Mouse (Mus musculus) forebrain, embryonic 11.5 days (tissue): Measurements from ENCODE around the gene Hamp. TPM values are rescaled to one million over a fixed set of nuclear protein-coding genes. Genes with fewer than 3 reads are reported as not detected.

ENCODE experiments used
- ATAC-seq: fragments of 200-750 bp; cut with Nextera tagmentation; replicated peaks from 2 replicates; pipeline ENCODE4 v1.8.0; 2017; ENCODE audit warnings: moderate TSS enrichment; ENCODE audit not compliant: low FRiP score
- DNase-seq: peaks from one replicate; pipeline ENCODE4 v3.0.0-alpha.2; 2017; ENCODE audit warnings: low spot score
- H3K27ac ChIP-seq: fragments of 300-500 bp; sonication (generic); 2 replicates; pipeline ENCODE4 v1.5.1; 2014; ENCODE audit warnings: low read depth, low read length
- H3K27me3 ChIP-seq: fragments of 300-500 bp; sonication (generic); 2 replicates; pipeline ENCODE4 v1.6.1; 2014; ENCODE audit warnings: mild to moderate bottlenecking, low read length, mixed read lengths; ENCODE audit not compliant: control insufficient read depth, insufficient read depth
- H3K36me3 ChIP-seq: fragments of 300-500 bp; sonication (generic); 2 replicates; pipeline ENCODE4 v1.6.1; 2014; ENCODE audit warnings: mild to moderate bottlenecking, low read length, moderate library complexity, mixed read lengths; ENCODE audit not compliant: control insufficient read depth, insufficient read depth
- H3K4me1 ChIP-seq: fragments of 300-500 bp; sonication (generic); replicated peaks from 2 replicates; pipeline ENCODE4 v1.6.1; 2014; ENCODE audit warnings: low read length, mixed read lengths; ENCODE audit not compliant: control insufficient read depth, insufficient read depth
- H3K4me2 ChIP-seq: fragments of 300-500 bp; sonication (generic); 2 replicates; pipeline ENCODE4 v1.6.1; 2014; ENCODE audit warnings: low read depth, mild to moderate bottlenecking, low read length, moderate library complexity, mixed read lengths; ENCODE audit not compliant: severe bottlenecking
- H3K4me3 ChIP-seq: fragments of 300-500 bp; sonication (generic); 2 replicates; pipeline ENCODE4 v1.5.1; 2014; ENCODE audit warnings: low read depth, low read length
- H3K9ac ChIP-seq: fragments of 300-500 bp; sonication (generic); 2 replicates; pipeline ENCODE4 v1.6.1; 2014; ENCODE audit warnings: low read length
- H3K9me3 ChIP-seq: fragments of 300-500 bp; sonication (generic); 2 replicates; pipeline ENCODE4 v1.6.1; 2016; ENCODE audit warnings: low read length, mixed read lengths; ENCODE audit not compliant: control insufficient read depth
- WGBS: fragments of 180-500 bp; shearing (Covaris S2); extraction: QIAGEN DNeasy Blood & Tissue Kit; methylation state at CpG from one replicate; pipeline ENCODE4 v1.1.7; 2014; 5-methylcytosine and 5-hydroxymethylcytosine counted together
- polyA plus RNA-seq: library from polyadenylated mRNA; unstranded; fragments of >200 nt; fragmentation: Nextera tagmentation; extraction: Ambion mirVana; gene quantifications from 2 replicates; pipeline ENCODE4 v1.2.1, GENCODE M21; 2014

The Hamp gene
- polyA plus RNA-seq, 1 experiment from 2014 or later: not detected

- 92% methylated on average over 15 of the region's 15 CpGs for WGBS
Observed at GRCm38 (mm10) chr7:30971901-30972300, 28.1 kb upstream of the Hamp start.

GRCm38 (mm10) chr7:30969174-30969573, 25.3 kb upstream of the Hamp start:
- no peak for DNase-seq
- no peaks in the 10 kb centered on the region for H3K9me3 ChIP-seq
- H3K27ac ChIP-seq: no peak overlapping the region
- H3K4me2 ChIP-seq: no peak overlapping the region
- no peak for ATAC-seq
- 91% methylated on average over 4 of the region's 4 CpGs for WGBS
- H3K4me1 ChIP-seq: peaks cover 4% of the 10 kb centered on the region; the same call in 1 of the 2 replicates
- no peaks in the 10 kb centered on the region; the same call in 1 of the 2 replicates for H3K27me3 ChIP-seq
- H3K4me3 ChIP-seq: no peak overlapping the region
- no peak overlapping the region for H3K9ac ChIP-seq
- no peaks in the 10 kb centered on the region; the same call in 1 of the 2 replicates for H3K36me3 ChIP-seq

More at GRCm38 (mm10) chr7:30971901-30972300, 28.1 kb upstream of the Hamp start:
- no peak overlapping the region for H3K27ac ChIP-seq
- no peaks in the 10 kb centered on the region for H3K9me3 ChIP-seq
- no peak overlapping the region for H3K9ac ChIP-seq
- no peak for DNase-seq
- H3K4me2 ChIP-seq: peak overlapping the region; percentile 78
- no peaks in the 10 kb centered on the region; the same call in 1 of the 2 replicates for H3K36me3 ChIP-seq
- H3K27me3 ChIP-seq: no peaks in the 10 kb centered on the region; the same call in 1 of the 2 replicates
- peak overlapping the region; percentile 48 for H3K4me3 ChIP-seq
- peaks cover 4% of the 10 kb centered on the region; the same call in 1 of the 2 replicates for H3K4me1 ChIP-seq
- no peak for ATAC-seq

GRCm38 (mm10) chr7:30968611-30969010, 24.8 kb upstream of the Hamp start:
- H3K9me3 ChIP-seq: no peaks in the 10 kb centered on the region
- H3K4me2 ChIP-seq: no peak overlapping the region
- 93% methylated on average over 8 of the region's 8 CpGs for WGBS
- no peaks in the 10 kb centered on the region; the same call in 1 of the 2 replicates for H3K27me3 ChIP-seq
- H3K27ac ChIP-seq: no peak overlapping the region
- no peaks in the 10 kb centered on the region; the same call in 1 of the 2 replicates for H3K36me3 ChIP-seq
- no peak for DNase-seq
- no peak overlapping the region for H3K9ac ChIP-seq
- H3K4me3 ChIP-seq: no peak overlapping the region
- peaks cover 4% of the 10 kb centered on the region; the same call in 1 of the 2 replicates for H3K4me1 ChIP-seq
- no peak for ATAC-seq

DNA sequence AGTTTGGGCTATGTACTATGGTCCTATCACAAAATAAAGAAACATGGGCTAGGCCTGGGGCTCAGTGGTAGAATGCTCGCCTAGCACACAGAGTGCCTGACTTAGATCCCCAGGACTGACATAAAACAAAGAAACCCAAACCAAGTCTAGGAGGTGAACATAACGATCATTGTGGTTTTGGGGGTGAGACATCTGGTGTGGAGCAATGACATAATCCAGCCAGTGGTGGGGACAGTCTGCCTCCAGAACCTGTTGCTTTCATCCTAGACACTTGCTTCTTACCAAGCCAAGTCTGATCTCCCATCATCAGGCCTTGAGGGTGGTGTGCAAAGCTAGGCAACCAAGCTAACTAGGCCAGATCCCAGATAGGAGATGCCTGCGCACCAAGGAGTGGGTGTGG, 22.8 kb upstream of the Hamp start:
- whole genome bisulfite sequencing: 85% methylated on average over 3 of the region's 3 CpGs
- H3K9ac ChIP-seq: no peak overlapping the region
- DNase-seq (no peak), ATAC-seq (no peak)
- H3K36me3 ChIP-seq: no peaks in the 10 kb centered on the region; the same call in 1 of the 2 replicates
- H3K27me3 ChIP-seq: no peaks in the 10 kb centered on the region
- no peak overlapping the region for H3K27ac ChIP-seq
- no peaks in the 10 kb centered on the region for H3K9me3 ChIP-seq
- H3K4me2 ChIP-seq: no peak overlapping the region
- H3K4me3 ChIP-seq: no peak overlapping the region
- H3K4me1 ChIP-seq: no peaks in the 10 kb centered on the region

GRCm38 (mm10) chr7:30965677-30966076, 21.8 kb upstream of the Hamp start:
- no peak overlapping the region for H3K4me2 ChIP-seq
- H3K4me1 ChIP-seq: no peaks in the 10 kb centered on the region
- ATAC-seq (no peak), DNase-seq (no peak)
- no peak overlapping the region for H3K9ac ChIP-seq
- H3K27ac ChIP-seq: no peak overlapping the region
- no peak overlapping the region for H3K4me3 ChIP-seq
- no peaks in the 10 kb centered on the region; the same call in 1 of the 2 replicates for H3K36me3 ChIP-seq
- no peaks in the 10 kb centered on the region for H3K27me3 ChIP-seq
- no peaks in the 10 kb centered on the region for H3K9me3 ChIP-seq
- 73% methylated on average over 14 of the region's 14 CpGs for WGBS

DNA sequence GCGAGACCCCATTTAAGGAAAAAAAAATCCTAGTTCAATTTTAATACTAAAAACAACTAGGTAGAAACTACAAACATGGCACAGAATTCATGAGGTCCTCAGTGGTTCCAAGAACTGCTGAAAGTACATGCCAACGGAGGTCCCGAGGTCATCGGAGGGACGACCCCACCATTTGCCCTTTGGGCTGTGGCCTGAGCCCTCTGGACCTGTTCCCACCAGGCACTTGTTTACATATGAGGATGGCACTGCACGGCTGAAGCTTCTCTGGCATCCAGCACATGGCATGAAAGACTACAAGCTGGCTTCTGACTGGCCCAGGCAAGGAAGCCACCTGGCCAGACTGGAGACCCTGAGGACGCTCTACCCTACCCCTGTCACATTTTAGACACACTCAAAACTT, 20.5 kb upstream of the Hamp start:
- Histone ChIP-seq H3K27ac (no peak overlapping the region), H3K36me3 (no peaks in the 10 kb centered on the region), H3K27me3 (no peaks in the 10 kb centered on the region), H3K9me3 (no peaks in the 10 kb centered on the region), H3K4me3 (no peak overlapping the region), H3K9ac (no peak overlapping the region), H3K4me2 (no peak overlapping the region), H3K4me1 (no peaks in the 10 kb centered on the region)
- DNase-seq (no peak), ATAC-seq (no peak)
- WGBS: 91% methylated on average over 7 of the region's 7 CpGs

- Histone ChIP-seq H3K9me3 (no peaks in the 10 kb centered on the region), H3K27me3 (no peaks in the 10 kb centered on the region), H3K4me1 (peaks cover 2% of the 10 kb centered on the region; the same call in 1 of the 2 replicates), H3K36me3 (no peaks in the 10 kb centered on the region), H3K4me2 (no peak overlapping the region), H3K9ac (no peak overlapping the region), H3K4me3 (no peak overlapping the region), H3K27ac (no peak overlapping the region)
- WGBS: 92% methylated on average over 5 of the region's 5 CpGs
- DNase-seq: no peak
- ATAC-seq: no peak
Observed at GRCm38 (mm10) chr7:30962862-30963261, 19.0 kb upstream of the Hamp start.

DNA sequence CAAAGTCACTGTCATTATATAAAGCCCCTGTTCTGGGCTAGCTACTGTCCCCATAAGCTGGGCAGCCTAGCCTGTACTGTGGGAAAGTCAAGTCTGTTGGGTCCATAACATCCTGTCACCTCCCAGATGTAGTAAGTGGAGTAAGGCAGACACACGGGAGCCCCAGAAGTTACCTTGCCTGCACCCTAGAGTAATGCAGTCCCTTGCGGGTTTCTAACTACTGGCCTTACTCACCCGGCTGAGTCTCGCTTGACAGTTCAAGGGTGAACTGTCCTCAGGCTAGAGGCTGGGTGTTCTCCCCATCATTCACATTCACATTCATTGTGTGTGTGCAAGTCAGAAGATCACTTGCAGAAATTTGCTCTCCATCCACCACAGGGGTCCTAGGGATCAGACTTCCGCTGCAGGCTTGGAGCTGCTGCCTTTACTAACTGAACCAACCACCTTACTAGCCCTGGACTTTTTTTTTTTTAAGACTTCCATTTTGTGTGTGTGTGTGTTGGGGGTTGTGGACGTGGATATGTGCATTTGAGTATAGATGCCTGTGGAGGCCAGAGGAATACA, 16.0 kb upstream of the Hamp start:
- ATAC-seq (no peak), DNase-seq (no peak)
- Histone ChIP-seq H3K9me3 (no peaks in the 10 kb centered on the region), H3K4me2 (no peak overlapping the region), H3K4me3 (no peak overlapping the region), H3K4me1 (peaks cover 10% of the 10 kb centered on the region), H3K27ac (no peak overlapping the region), H3K27me3 (no peaks in the 10 kb centered on the region), H3K9ac (no peak overlapping the region), H3K36me3 (no peaks in the 10 kb centered on the region)
- WGBS: 86% methylated on average over 6 of the region's 6 CpGs

GRCm38 (mm10) chr7:30958866-30959487, 15.1 kb upstream of the Hamp start:
- ATAC-seq (no peak), DNase-seq (no peak)
- H3K36me3 ChIP-seq: peaks cover 4% of the 10 kb centered on the region
- H3K27me3 ChIP-seq: no peaks in the 10 kb centered on the region
- 98% methylated on average over 9 of the region's 9 CpGs for WGBS
- H3K4me3 ChIP-seq: no peak overlapping the region
- no peak overlapping the region for H3K9ac ChIP-seq
- H3K4me2 ChIP-seq: no peak overlapping the region
- H3K9me3 ChIP-seq: no peaks in the 10 kb centered on the region
- H3K4me1 ChIP-seq: peaks cover 10% of the 10 kb centered on the region
- H3K27ac ChIP-seq: no peak overlapping the region
